Mouse (Mus musculus) ZHBTc4 (cell line): ENCODE measurements around the gene Cradd.

Experiments used
- DNase-seq: peaks from one replicate; pipeline ENCODE4 v3.0.0-alpha.2; 2011; ENCODE audit warnings: low read depth, low spot score

The Cradd gene

DNA sequence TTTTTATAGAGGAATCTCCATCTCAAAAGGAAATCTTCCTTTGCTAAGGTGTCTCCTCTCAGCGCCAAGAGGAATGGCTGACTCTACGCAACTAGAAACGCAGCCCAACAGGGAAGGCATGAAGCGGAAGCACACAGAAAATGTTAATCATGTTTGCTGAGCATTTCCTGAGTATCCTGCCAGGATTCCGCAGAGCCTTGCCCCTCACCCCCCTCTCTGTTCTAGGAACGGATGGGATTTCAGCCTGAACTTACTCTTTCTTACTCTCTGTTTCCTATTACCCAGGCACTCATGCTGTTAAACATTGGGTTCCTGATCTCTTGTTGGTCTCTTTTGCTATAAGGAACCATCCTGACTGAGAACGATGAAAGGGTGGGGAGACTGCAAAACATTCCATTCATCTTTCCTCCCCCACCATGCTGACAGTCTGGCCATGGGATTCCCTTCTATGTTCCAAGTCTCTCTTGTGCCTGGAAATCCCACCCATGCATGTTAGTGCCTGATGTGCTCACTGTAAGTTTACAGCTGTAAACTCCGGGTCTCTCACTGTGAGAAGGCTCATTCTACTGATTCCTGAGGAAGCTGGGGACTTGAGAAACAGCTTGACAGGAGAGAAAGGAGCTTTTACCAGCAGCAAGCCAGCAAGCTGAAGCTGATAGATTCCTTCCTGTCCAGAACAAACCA is 161.1 kb downstream of the Cradd start:
- peak; percentile 24 for DNase-seq

DNA sequence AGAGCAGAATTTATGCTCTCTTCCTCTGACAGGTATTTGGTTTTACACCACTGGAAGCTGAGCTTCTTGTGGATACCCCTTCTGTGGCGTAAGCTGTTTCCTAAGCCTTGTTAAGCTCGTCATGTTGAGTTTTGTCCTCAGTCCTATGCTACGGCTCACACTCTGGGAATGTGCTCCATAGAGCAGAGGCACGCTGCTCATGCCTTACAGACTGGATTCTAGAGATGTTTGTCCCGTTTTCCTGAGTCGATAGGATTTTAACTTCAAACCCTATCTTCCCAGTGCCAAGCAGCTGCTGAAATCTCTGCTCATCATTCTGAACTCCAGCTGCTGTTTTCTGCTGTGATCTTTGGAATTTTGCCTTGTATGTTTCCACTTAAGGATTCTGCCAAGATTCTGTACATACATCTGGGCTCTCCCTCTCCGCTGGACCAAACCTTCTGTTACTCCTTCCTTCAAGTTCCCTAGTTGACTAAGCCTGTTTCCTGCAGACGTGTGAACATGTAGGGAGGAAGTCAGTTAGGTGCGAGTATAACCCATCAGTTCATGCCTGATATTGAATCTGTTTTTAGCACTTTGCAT is 164.2 kb downstream of the Cradd start:
- DNase-seq: no peak

DNA sequence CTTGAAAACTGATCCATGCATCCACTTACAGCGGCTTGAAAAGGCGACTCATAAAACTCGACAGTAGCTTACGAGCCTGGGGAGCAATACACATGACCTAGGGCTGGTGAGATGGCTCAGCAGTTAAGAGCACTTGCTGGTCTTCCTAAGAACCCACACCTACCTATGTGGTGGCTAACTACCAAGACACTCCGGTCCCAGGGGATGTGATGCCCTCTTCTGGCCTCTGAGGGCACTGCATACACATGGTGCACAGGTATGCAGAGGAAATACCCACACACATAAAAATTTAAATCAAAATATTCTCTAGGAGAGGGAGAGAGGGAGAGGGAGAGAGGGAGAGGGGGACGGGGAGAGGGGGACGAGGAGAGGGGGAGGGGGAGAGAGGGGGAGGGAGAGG is 167.5 kb downstream of the Cradd start:
- DNase-seq: peak; percentile 86

DNA sequence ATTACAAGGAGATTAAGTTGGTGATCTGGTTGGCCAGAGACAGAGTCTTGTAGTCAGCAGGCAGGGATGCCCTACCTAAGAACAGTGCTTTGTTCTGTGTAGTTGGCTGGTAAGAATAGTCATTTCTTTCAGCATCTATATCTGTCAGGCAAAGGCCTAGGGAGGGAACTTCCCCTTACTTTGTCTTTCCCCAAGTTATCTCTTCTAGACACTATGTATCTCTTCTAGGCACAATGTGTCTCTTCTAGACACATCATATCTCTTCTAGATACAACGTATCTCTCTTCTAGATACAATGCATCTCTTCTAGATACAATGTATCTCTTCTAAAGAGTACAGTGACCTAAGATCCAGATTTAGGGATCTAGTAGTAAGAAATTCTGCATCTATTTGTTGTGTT is 169.3 kb downstream of the Cradd start:
- DNase-seq: no peak

DNA sequence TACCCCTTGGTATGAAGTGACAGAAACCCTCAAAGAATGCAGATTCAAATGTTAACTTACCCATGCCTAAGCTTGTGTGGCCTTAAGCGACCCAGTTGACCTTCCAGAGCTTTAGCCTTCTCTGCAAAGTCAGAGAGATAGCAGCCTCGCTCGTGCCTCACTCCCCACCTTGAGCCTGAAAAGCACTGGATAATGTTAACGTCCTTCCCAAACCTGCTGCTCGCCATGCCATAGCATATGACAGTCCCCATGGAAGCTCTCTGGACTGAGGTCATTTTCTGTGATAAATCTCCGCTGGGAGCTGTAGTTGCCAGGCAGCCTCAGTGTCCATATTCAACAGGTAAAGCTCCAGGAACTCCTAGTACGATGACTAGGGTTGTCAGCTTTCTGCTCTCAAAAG is 170.7 kb downstream of the Cradd start:
- DNase-seq: no peak

DNA sequence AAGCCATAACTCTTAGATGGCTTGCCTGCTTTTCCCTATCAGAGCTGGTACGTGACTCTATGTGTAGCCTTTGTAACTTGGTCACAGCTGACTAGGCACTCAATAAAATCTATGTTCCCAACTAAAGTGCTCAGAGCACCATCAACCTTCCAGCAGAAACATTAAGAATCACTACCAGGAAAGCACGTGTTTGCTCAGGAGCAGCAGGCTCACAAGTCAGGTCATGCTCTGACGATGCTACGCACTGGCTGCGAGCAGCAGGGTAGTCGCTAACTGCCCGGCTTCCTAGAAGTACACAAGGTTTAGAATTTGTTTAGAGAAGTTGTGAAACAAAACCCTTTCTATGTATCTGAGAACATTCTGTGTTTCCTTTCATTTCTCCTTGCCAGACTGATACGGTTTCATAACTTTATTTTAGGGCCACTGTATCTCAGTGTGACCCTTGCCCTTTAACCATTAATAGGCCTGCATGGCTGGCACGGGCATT is 171.4 kb downstream of the Cradd start:
- DNase-seq: no peak

DNA sequence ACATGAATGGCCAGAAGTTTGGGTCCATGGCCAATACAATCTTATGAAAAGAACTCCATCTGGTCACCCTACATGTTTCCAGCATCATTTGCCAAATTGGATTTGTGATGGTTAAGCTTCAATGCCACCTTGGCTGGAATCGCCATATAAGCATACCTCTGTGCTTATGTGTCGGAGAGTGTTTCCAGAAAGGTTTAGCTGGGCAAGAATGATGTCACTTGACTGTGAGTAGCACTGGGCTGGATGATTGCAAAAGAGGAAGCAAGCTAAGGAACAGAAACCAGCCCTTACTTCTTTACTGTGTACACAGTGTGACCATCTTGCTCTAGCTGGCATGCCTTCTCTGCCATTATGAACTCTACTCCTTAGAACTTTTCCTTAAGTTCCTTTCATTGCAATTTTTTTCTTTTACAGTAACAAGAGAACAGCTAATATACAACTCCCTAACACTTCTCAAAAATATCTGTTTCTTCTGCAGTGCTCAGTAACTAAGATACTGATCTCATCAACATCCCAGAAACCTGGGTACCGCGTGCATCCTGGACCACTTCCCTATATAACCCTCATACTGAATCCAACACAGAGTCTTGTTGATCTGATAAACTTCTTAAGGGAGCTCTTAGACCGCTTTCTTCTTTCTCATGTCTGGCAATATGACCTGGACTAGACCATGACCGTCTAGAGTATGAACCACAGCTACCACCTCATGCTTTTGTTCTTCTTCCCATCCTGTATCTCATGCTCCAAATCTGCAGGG is 172.7 kb downstream of the Cradd start:
- no peak for DNase-seq

DNA sequence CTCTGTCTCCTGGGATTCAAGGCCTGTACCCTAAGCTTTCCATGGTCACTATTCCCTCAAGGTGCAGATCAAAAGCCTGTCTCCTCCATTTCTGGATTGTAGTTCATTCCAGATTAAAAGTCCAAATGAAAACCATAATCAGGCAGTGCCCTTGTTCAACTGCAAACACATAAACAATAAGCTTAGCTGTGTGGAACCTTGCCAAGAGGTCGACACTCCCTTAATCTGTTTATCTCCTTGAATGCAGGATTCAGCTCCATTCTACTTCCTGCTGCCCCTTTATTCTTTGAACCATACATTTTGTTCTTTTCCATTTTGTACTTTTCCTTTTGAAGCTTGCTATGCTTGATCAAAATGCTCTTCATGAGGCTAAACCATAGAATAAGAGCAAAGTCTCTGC is 174.3 kb downstream of the Cradd start:
- DNase-seq: no peak

DNA sequence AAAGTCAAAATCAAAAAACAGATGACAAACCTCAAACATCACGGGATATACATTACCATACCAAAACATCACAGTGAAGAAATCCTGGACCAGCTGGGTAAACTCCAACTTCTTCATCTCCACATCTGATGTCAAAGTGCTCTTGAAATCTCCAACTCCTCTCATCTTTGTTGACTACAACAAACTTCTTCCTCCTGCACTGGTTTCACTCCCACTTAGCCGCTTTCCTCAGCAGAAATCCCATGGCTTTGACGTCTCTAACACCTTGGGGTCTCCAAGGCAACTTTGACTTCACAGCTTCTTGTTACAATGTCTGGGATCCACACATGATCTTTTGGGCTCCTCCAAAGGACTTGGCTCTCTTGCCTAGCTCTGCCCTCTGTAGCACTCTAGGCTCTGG is 175.3 kb downstream of the Cradd start:
- no peak for DNase-seq

DNA sequence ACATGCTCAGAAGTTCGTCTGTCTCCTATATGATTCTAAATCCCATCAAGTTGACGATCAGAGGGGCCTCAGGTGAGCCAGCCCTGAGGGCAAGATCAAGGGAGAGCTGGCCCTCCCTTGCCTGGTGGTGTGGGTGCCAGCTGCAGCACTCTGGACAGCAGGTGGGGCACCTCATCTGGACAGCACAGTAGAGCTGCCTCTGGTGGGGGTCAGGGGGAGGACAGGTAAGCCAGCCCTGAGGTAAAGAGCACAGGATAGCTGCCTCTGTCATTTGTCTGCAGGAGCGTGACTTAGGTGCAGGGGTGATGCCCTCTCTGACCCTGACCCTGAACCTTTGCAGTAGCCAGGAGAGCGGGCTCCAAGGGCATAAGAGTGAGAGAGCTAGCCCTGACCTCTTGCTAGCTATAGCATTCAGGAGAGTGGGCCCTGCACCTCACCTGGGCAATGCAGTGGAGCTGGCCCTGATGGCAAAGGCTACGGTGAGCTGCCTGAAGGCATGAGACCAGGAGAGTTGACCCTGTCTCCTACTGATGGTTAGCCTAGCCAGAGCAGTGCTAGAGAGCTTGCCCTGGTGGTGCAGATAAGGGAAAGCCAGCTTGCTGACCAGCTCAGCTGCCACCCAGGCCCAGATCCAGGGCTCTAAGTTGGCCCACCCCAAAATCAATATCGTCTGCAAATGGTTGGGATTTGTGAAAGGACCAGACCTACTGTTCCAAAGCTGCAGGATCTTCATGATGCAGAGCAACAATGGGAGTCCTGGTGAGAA is 176.6 kb downstream of the Cradd start:
- no peak for DNase-seq

DNA sequence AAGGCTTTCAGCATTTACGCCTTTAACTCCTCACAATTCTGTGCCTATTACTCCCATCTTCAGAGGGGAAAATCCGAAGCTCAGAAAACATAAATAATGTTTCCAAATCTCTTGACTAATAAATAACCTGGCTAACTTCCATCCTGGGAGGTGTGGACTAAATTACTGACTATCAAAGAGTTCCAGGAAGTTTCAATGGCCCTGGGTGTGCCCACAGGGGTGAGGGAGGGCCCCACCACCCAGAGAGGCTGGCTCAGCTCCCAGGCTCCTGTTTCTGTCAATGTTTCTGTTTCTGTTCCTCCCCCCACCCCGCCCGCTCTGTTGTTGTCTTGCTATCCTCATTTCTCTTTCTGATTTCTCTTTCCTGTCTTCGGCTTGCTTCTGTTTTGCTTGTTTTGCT is 177.4 kb downstream of the Cradd start:
- peak; percentile 10 for DNase-seq

DNA sequence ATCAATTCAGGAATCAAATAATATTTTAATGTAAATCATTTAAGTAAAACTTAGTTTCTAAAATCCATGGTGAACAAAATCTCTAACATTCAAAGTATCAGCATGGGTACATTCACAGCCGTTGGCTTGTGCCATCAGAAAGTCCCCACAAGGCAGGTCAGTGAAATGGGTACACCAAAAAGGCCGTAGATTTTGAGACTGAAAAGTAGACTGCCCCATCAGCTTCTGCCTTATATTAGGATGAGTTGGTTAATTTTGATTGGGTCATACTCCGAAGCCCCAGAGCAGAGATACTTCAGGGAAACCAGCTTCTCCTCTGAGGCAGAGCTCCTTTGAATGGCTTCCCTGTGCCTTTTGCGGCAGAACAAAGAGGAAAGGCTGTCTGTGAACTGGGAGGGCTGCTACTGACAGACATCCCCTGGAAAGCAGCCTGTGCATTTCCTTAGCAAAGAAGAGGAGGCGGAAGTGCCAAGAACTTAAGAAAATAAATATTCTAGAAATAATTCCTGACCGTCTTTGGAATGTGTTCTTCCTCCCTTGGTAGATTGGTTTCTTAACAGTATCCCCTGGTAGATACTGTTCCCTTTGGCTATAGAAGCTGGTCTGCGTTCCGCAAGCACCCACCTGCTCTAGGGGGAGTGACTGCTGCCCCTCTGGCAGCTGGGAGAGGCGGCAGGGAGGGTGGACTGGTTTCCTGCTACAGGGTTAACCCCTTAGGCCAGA is 178.6 kb downstream of the Cradd start:
- DNase-seq: peak; percentile 14

DNA sequence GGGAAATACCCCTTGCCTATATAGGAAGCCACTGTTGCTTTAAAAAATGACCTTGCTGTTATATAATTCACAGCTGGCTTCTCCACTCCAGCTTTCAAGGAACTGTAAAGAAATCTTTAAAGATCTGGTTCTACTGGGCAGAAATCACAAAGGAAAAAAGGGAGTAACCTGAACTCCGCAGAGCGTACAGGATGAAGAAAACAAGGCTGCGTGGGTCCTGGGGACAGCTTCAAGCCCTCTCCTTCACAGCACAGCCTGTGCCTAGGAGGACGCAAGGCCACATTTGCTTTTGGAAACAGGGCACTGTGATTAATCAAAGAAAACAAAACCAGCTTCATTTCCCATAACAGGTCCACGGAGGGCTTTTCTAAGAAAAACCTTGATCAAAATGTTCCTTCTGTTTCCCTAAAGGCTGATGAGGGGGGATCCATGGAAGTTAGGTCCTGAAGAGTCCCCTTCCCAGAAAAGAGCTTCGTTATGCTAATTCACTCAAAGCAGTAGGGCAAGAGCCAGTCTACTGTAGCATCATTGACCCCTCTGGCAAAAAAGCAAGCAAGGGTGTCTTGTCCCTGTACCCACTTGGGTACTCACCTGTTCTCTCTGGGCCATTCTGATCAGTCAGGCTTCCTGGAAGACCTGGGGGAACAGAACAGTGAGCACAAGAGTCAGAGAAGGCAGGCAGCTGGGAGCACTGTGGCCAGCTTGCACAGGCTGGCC is 179.4 kb downstream of the Cradd start:
- DNase-seq: no peak

DNA sequence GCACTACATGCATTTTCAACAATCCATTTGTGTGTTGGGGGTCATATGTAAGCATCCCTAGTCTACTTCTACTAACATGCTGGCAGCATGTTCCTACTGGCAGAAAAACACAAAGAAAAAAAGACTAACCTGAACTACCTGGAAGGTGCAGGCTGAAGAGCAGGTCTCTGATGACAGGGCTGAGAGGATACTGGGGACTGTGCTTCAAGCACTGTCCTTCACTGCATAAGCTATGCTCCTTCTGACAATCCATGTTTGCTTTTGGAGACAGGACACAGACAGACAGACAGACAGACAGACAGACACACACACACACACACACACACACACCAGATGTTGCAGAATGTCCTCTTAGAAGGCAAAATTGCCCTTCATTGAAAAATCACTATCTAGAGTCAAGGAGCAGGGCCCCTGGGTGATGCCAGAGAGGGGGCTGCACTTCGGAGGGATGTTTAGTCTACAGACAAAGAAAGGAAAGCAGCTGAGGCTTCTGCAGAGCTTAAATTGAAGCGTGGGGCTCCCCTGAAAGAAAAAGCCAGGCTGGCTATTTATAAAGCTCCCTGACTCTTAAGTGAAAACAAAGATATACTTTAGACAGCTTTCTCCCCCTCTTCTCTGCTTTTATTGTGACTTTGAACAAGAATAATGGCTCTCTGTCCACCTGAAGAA is 180.4 kb downstream of the Cradd start:
- no peak for DNase-seq

DNA sequence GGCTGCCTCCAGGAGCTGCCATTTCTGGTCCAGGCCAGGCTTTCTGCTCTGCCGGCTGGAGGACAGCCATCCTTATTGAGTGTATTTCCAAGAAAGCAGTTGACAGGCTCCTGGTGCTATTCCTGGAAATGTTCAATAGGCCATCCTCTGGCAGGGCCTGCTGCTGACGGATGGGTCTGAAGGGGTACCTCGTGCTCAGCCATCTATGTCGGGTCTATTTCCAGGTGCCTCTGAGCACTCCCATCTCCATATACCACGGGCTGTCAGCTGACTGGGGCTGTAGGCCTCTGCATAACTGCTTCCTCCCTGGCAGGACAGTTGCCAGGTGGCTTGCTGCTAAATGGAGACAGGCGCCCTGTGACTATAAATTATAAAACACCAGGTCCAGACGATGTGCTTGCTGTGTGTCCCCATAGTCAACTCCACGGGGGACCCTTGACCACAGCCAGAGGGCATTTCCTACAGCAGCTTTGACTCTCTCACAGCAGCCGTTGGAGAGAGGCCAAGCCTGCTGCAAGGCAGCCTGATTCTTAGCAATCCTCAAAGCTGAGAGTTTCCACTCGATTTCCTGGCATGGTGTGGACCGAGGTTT is 181.0 kb downstream of the Cradd start:
- no peak for DNase-seq

DNA sequence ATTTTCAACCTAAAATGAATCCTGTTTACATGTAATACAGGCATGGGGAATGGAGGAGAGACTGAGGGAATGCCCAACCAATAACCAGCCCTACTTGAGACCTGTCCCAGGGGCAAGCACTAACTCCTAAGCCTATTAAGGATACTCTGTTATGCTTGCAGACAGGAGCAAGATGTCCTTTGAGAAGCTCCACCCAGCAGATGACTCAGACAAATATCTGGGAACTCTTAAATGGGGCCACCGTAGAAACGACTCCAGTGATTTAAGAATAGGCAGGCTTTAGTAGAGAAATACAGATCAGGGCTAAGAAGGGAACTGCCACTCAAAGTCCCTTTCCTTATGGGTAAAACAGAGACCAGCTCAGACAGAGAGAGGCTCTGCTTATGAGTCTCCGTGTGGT is 182.9 kb downstream of the Cradd start:
- DNase-seq: no peak

DNA sequence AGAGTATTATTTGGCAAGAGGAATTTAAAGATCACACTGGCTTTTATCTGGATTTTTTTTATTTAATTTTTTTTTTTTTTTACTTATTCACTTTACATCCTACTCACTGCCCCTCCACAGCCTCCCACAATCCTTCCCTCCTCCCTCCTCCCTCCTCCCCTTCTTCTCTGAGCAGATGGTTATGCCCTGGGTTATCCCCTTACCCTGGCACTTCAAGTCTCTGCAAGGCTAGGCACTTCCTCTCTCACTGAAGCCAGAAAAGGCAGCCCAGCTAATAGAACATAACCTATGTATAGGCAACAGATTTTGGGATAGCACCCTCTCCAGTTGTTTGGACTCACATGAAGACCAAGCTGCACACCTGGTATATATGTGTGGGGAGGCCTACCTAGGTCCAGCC is 183.7 kb downstream of the Cradd start:
- no peak for DNase-seq

DNA sequence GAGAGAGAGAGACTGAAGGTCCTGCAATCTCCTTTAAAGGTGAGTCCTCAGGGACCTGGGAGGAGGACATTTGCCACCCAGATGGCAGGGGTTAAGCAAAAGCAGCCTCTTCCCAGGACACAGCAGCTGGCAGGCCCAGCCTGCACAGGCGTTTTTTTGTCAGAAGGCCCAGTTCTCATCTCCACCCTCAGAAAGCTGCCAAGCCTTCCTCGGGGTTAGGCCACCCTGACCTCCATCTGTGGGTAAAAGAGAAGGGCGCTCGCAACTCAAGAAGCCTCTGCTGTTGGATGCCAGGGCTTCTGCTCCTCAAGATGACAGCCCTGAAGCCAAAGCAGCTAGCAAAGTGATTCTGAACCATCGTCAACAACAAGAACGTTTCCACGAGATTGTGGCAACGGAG is 184.3 kb downstream of the Cradd start:
- DNase-seq: no peak

DNA sequence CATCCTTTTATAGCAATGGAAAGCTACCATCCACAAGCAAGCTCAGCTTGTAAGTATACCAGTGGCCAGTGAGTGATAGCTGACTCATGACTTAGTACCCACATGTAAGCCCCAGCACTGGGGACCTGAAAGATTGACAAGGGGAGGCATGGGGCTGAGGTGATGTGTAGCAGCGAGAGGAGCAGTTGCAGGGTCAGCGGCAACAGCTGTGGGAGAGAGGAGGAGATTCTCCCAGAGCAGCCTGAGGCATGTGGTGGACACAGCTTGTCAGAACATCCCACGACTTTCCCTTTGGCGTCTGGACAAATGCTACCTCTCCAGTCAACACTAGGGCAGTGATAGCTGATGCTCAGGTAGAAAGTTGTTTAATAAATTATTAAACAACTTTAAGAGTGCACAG is 190.9 kb downstream of the Cradd start:
- DNase-seq: no peak
